Comparison of ENCODE assay signal across 12 mouse cellular contexts in genomic region chr11:61708928-61709327, GRCm38 (mm10). TPM values are rescaled to one million over a fixed set of nuclear protein-coding genes. Genes with fewer than 3 reads are reported as not detected.
DNase-seq lines count a peak whose midpoint lies in the region; ATAC-seq and TF ChIP-seq lines count a peak whose summit lies in the region.
"Had no signal": no experiment of that assay in that cellular context is flagged by ENCODE, and none has a peak within 500 bp of the region (broad histone marks: within the 10 kb centered on the region; RNA-seq: fewer than 3 reads in every experiment).

No protein-coding gene starts in this region.

- H3K4me1 ChIP-seq in kidney, embryonic 16.5 days (ENCODE audit: insufficient read depth, low read length), result no peaks in the 10 kb centered on the region
- H3K4me1 ChIP-seq in thymus, adult 2 months (replicated peaks; ENCODE audit: control insufficient read depth, insufficient read depth, low read length), result no peaks in the 10 kb centered on the region
- H3K4me1 ChIP-seq in embryonic facial prominence, embryonic 14.5 days (ENCODE audit: control insufficient read depth, insufficient read depth, low read length), result no peaks in the 10 kb centered on the region
- H3K4me1 ChIP-seq in midbrain, embryonic 11.5 days (ENCODE audit: control insufficient read depth, insufficient read depth, low read length), result no peaks in the 10 kb centered on the region
- H3K4me1 ChIP-seq: hindbrain, embryonic 15.5 days; lung, embryonic 15.5 days had no signal

- no peak for TF ChIP-seq CTCF in thymus, adult 2 months (IDR thresholded peaks at IDR 0.05; ENCODE audit: borderline replicate concordance, control insufficient read depth, extremely low read depth, insufficient read depth, low read length, poor library complexity)

- no peak for ATAC-seq in kidney, embryonic 16.5 days (ENCODE audit: low FRiP score, low TSS enrichment)
- peak; percentile 44; the same call in 1 of the 2 replicates for ATAC-seq in embryonic facial prominence, embryonic 14.5 days (ENCODE audit: low read depth)
- ATAC-seq in midbrain, embryonic 11.5 days (ENCODE audit: low FRiP score), result no peak

- no peaks in the 10 kb centered on the region for H3K36me3 ChIP-seq in kidney, embryonic 16.5 days (ENCODE audit: insufficient read depth, low read length)
- H3K36me3 ChIP-seq in thymus, adult 2 months (ENCODE audit: control insufficient read depth, insufficient read depth, low read length), result no peaks in the 10 kb centered on the region
- H3K36me3 ChIP-seq in embryonic facial prominence, embryonic 14.5 days (ENCODE audit: control insufficient read depth, insufficient read depth, low read length), result no peaks in the 10 kb centered on the region
- H3K36me3 ChIP-seq in midbrain, embryonic 11.5 days (ENCODE audit: control insufficient read depth, insufficient read depth, low read length), result no peaks in the 10 kb centered on the region
- H3K36me3 ChIP-seq: hindbrain, embryonic 15.5 days; lung, embryonic 15.5 days had no signal

- H3K27me3 ChIP-seq in kidney, embryonic 16.5 days (ENCODE audit: insufficient read depth, low read length), result no peaks in the 10 kb centered on the region
- no peaks in the 10 kb centered on the region for H3K27me3 ChIP-seq in thymus, adult 2 months (ENCODE audit: control insufficient read depth, insufficient read depth, low read length)
- H3K27me3 ChIP-seq in embryonic facial prominence, embryonic 14.5 days (replicated peaks; ENCODE audit: control insufficient read depth, insufficient read depth, low read length), result no peaks in the 10 kb centered on the region
- no peaks in the 10 kb centered on the region for H3K27me3 ChIP-seq in midbrain, embryonic 11.5 days (ENCODE audit: control insufficient read depth, insufficient read depth, low read length)
- H3K27me3 ChIP-seq: hindbrain, embryonic 15.5 days; lung, embryonic 15.5 days had no signal

- no peaks in the 10 kb centered on the region for H3K9me3 ChIP-seq in kidney, embryonic 16.5 days (ENCODE audit: low read length)
- H3K9me3 ChIP-seq in embryonic facial prominence, embryonic 14.5 days (ENCODE audit: control insufficient read depth, low read length), result no peaks in the 10 kb centered on the region
- no peaks in the 10 kb centered on the region for H3K9me3 ChIP-seq in midbrain, embryonic 11.5 days (ENCODE audit: control insufficient read depth, low read length)
- H3K9me3 ChIP-seq: hindbrain, embryonic 15.5 days; lung, embryonic 15.5 days; megakaryocyte, embryonic 14.5 days had no signal

- H3K9ac ChIP-seq in kidney, embryonic 16.5 days (replicated peaks; ENCODE audit: low read length), result no peak overlapping the region; the same call in 1 of the 2 replicates
- no peak overlapping the region for H3K9ac ChIP-seq in embryonic facial prominence, embryonic 14.5 days (ENCODE audit: low read depth, low read length)
- H3K9ac ChIP-seq in midbrain, embryonic 11.5 days (ENCODE audit: low read length), result no peak overlapping the region
- H3K9ac ChIP-seq: hindbrain, embryonic 15.5 days; lung, embryonic 15.5 days had no signal

- peak; percentile 26 for DNase-seq in kidney, adult 18-20 months
- peak; percentile 49 for DNase-seq in thymus, postnatal 0 days (ENCODE audit: low spot score)
- DNase-seq in thymus, adult 2 months, result no peak
- DNase-seq in embryonic facial prominence, embryonic 14.5 days (ENCODE audit: low spot score), result no peak
- peak; percentile 45 for DNase-seq in yolk sac, embryonic 10.5 days (ENCODE audit: low spot score)
- DNase-seq in ovary, postnatal 10 days (ENCODE audit: low spot score), result no peak
- DNase-seq in midbrain, embryonic 11.5 days (ENCODE audit: low spot score, missing footprints), result no peak
- DNase-seq: adrenal gland, postnatal 14 days had no signal

- no peak overlapping the region for H3K27ac ChIP-seq in kidney, embryonic 16.5 days (ENCODE audit: low read length)
- H3K27ac ChIP-seq in thymus, adult 2 months (ENCODE audit: control insufficient read depth, insufficient read depth, low read length), result no peak overlapping the region
- no peak overlapping the region for H3K27ac ChIP-seq in embryonic facial prominence, embryonic 14.5 days (replicated peaks; ENCODE audit: low read depth, low read length)
- H3K27ac ChIP-seq in midbrain, embryonic 11.5 days (ENCODE audit: low read depth, low read length), result no peak overlapping the region
- H3K27ac ChIP-seq: hindbrain, embryonic 15.5 days; lung, embryonic 15.5 days had no signal

- H3K4me3 ChIP-seq in kidney, embryonic 16.5 days (ENCODE audit: low read length), result no peak overlapping the region
- H3K4me3 ChIP-seq in thymus, adult 2 months (ENCODE audit: control insufficient read depth, insufficient read depth, low read length), result no peak overlapping the region
- no peak overlapping the region for H3K4me3 ChIP-seq in embryonic facial prominence, embryonic 14.5 days (ENCODE audit: low read depth, low read length)
- H3K4me3 ChIP-seq in midbrain, embryonic 11.5 days (ENCODE audit: low read depth, low read length), result no peak overlapping the region
- H3K4me3 ChIP-seq: hindbrain, embryonic 15.5 days; lung, embryonic 15.5 days; megakaryocyte, embryonic 14.5 days had no signal

- no peak for TF ChIP-seq POLR2A in thymus, adult 2 months (IDR thresholded peaks at IDR 0.05; ENCODE audit: control insufficient read depth, extremely low read depth, insufficient read depth, low read length, poor library complexity)

- WGBS in kidney, embryonic 16.5 days, result 65% methylated on average over 3 of the region's 3 CpGs
- WGBS in thymus, adult 2 months, result 29% methylated on average over 3 of the region's 3 CpGs
- 35% methylated on average over 3 of the region's 3 CpGs for WGBS in embryonic facial prominence, embryonic 14.5 days
- WGBS in midbrain, embryonic 11.5 days, result 62% methylated on average over 3 of the region's 3 CpGs

- no peak overlapping the region for H3K4me2 ChIP-seq in kidney, embryonic 16.5 days (replicated peaks; ENCODE audit: low read depth, low read length)
- no peak overlapping the region for H3K4me2 ChIP-seq in embryonic facial prominence, embryonic 14.5 days (ENCODE audit: low read depth, low read length)
- no peak overlapping the region for H3K4me2 ChIP-seq in midbrain, embryonic 11.5 days
- H3K4me2 ChIP-seq: hindbrain, embryonic 15.5 days; lung, embryonic 15.5 days had no signal

RNA-seq across cellular contexts. Expression of gene Slc5a10, which starts 11.7 kb away (rescaled TPM):
- polyA plus RNA-seq in kidney, embryonic 16.5 days (2015; fragmentation: Nextera tagmentation; extraction: Ambion mirVana), result 0.80 and 1.1 TPM in 2 replicates
- polyA plus RNA-seq in thymus, postnatal 0 days (2015; fragmentation: Nextera tagmentation; extraction: Ambion mirVana), result 0.10 and 0.32 TPM in 2 replicates
- 0.27 and 0.36 TPM in 2 replicates for polyA plus RNA-seq in thymus, adult 2 months (2012; rRNA removed)
- 0.13 TPM in 1 of 2 replicates, not detected in the other for polyA plus RNA-seq in embryonic facial prominence, embryonic 14.5 days (2014; fragmentation: Nextera tagmentation; extraction: Ambion mirVana)
- not detected in 2 replicates for polyA plus RNA-seq in midbrain, embryonic 11.5 days (2014; fragmentation: Nextera tagmentation; extraction: Ambion mirVana)
- polyA plus RNA-seq: hindbrain, embryonic 15.5 days; lung, embryonic 15.5 days had no signal

RNA-seq across cellular contexts. Expression of gene Fam83g, which starts 25.0 kb away (rescaled TPM):
- 3.0 and 3.1 TPM in 2 replicates for polyA plus RNA-seq in kidney, embryonic 16.5 days (2015; fragmentation: Nextera tagmentation; extraction: Ambion mirVana)
- 5.5 and 5.6 TPM in 2 replicates for polyA plus RNA-seq in thymus, postnatal 0 days (2015; fragmentation: Nextera tagmentation; extraction: Ambion mirVana)
- polyA plus RNA-seq in thymus, adult 2 months (2012; rRNA removed), result 8.9 and 9.5 TPM in 2 replicates
- polyA plus RNA-seq in embryonic facial prominence, embryonic 14.5 days (2014; fragmentation: Nextera tagmentation; extraction: Ambion mirVana), result 2.2 and 3.7 TPM in 2 replicates
- 0.19 and 0.59 TPM in 2 replicates for polyA plus RNA-seq in midbrain, embryonic 11.5 days (2014; fragmentation: Nextera tagmentation; extraction: Ambion mirVana)

RNA-seq across cellular contexts. Expression of gene Prpsap2, which starts 53.0 kb away (rescaled TPM):
- 31.7 and 33.3 TPM in 2 replicates for polyA plus RNA-seq in kidney, embryonic 16.5 days (2015; fragmentation: Nextera tagmentation; extraction: Ambion mirVana)
- 30.0 and 32.0 TPM in 2 replicates for polyA plus RNA-seq in thymus, postnatal 0 days (2015; fragmentation: Nextera tagmentation; extraction: Ambion mirVana)
- 22.0 and 25.4 TPM in 2 replicates for polyA plus RNA-seq in thymus, adult 2 months (2012; rRNA removed)
- polyA plus RNA-seq in embryonic facial prominence, embryonic 14.5 days (2014; fragmentation: Nextera tagmentation; extraction: Ambion mirVana), result 24.2 and 27.3 TPM in 2 replicates
- 51.7 and 55.4 TPM in 2 replicates for polyA plus RNA-seq in midbrain, embryonic 11.5 days (2014; fragmentation: Nextera tagmentation; extraction: Ambion mirVana)

RNA-seq across cellular contexts. Expression of gene Grap, which starts 55.9 kb away (rescaled TPM):
- 13.6 and 16.3 TPM in 2 replicates for polyA plus RNA-seq in kidney, embryonic 16.5 days (2015; fragmentation: Nextera tagmentation; extraction: Ambion mirVana)
- polyA plus RNA-seq in thymus, postnatal 0 days (2015; fragmentation: Nextera tagmentation; extraction: Ambion mirVana), result 59.0 and 88.7 TPM in 2 replicates
- polyA plus RNA-seq in thymus, adult 2 months (2012; rRNA removed), result 119 and 124 TPM in 2 replicates
- polyA plus RNA-seq in embryonic facial prominence, embryonic 14.5 days (2014; fragmentation: Nextera tagmentation; extraction: Ambion mirVana), result 8.2 and 8.6 TPM in 2 replicates
- 6.2 and 7.1 TPM in 2 replicates for polyA plus RNA-seq in midbrain, embryonic 11.5 days (2014; fragmentation: Nextera tagmentation; extraction: Ambion mirVana)

Comparison
In these comparisons a context has a peak if more than half of its experiments do, and no peak if none do; other contexts are left out.
1. DNase-seq: peak in kidney, adult 18-20 months (single experiment), thymus, postnatal 0 days (single experiment) and yolk sac, embryonic 10.5 days (single experiment); none in thymus, adult 2 months (single experiment), embryonic facial prominence, embryonic 14.5 days (single experiment), ovary, postnatal 10 days (single experiment) and midbrain, embryonic 11.5 days (single experiment).